13 mouse cellular contexts compared by ENCODE assay signal in genomic region chr8:48425101-48425500, GRCm38 (mm10).
DNase-seq lines count a peak whose midpoint lies in the region; ATAC-seq lines count a peak whose summit lies in the region.
"Had no signal": no experiment of that assay in that cellular context is flagged by ENCODE, and none has a peak within 500 bp of the region (broad histone marks: within the 10 kb centered on the region; RNA-seq: fewer than 3 reads in every experiment).

No protein-coding gene starts in this region.

- peak; percentile 29; the same call in 1 of the 2 replicates for ATAC-seq in frontal cortex, adult (ENCODE audit: low TSS enrichment)
- ATAC-seq: hindbrain, embryonic 16.5 days had no signal

- DNase-seq in frontal cortex, adult 2 months (ENCODE audit: extremely low spot score in 1 of 2, low spot score in 1 of 2): no peak
- peak; percentile 4 to 10 for DNase-seq in spleen, adult 18-20 months
- no peak for DNase-seq in spleen, postnatal 14 days (ENCODE audit: low spot score in 2 of 2)
- peak; percentile 26 to 51 for DNase-seq in thymus, adult 18-20 months
- no peak for DNase-seq in testis, postnatal 14 days (ENCODE audit: low spot score)
- no peak for DNase-seq in cerebellum, adult 11-12 months
- no peak for DNase-seq in cerebellum, postnatal 25 days
- DNase-seq: cerebellum, postnatal 36 days; kidney, adult 11 months; layer of hippocampus, postnatal 36 days; lung, postnatal 14 days had no signal

Comparison
In these comparisons a context has a peak if more than half of its experiments do, and no peak if none do; other contexts are left out.
1. DNase-seq: peak in spleen, adult 18-20 months (2 of 2) and thymus, adult 18-20 months (2 of 2); none in frontal cortex, adult 2 months (0 of 2), spleen, postnatal 14 days (0 of 2), testis, postnatal 14 days (single experiment), cerebellum, adult 11-12 months (single experiment) and cerebellum, postnatal 25 days (0 of 2).